23 mouse cellular contexts compared by ENCODE assay signal in the genomic region with DNA sequence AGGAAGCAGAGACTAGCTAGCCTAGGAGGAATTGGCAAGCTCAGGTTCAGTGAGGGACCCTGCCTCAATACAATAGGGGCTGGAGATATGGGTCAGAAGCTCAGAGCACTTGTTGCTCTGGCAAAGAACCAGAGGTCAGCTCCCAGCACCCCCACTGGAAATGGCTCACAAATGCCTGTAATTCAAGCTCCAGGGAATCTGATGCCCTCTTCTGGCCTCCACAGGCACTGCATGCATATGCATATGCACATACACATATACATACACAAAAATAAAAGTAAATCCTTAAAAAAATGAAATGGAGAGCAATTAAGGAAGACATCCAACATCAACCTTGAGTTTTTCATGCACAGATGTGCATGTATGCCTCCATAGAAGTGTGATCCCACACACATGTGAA. TPM values are rescaled to one million over a fixed set of nuclear protein-coding genes. Genes with fewer than 3 reads are reported as not detected.
DNase-seq lines count a peak whose midpoint lies in the region; ATAC-seq and TF ChIP-seq lines count a peak whose summit lies in the region.
"Had no signal": no experiment of that assay in that cellular context is flagged by ENCODE, and none has a peak within 500 bp of the region (broad histone marks: within the 10 kb centered on the region; RNA-seq: fewer than 3 reads in every experiment).

No protein-coding gene starts in this region.

- DNase-seq in forebrain, postnatal 0 days, result no peak
- no peak for DNase-seq in kidney, postnatal 0 days (ENCODE audit: low spot score)
- no peak for DNase-seq in kidney, postnatal 25 days
- peak; percentile 21 for DNase-seq in thymus, postnatal 4 days
- no peak for DNase-seq in thymus, postnatal 36 days
- no peak for DNase-seq in stomach, postnatal 0 days (ENCODE audit: low spot score)
- no peak for DNase-seq in testis, postnatal 10 days (ENCODE audit: low spot score)
- DNase-seq: cerebellum, adult 9-10 months; gastrocnemius, postnatal 36 days; kidney, postnatal 10 days; liver, embryonic 13.5 days; thymus, adult 2 months had no signal

- no peak overlapping the region for H3K9ac ChIP-seq in forebrain, postnatal 0 days
- no peak overlapping the region for H3K9ac ChIP-seq in forebrain, embryonic 12.5 days
- no peak overlapping the region for H3K9ac ChIP-seq in kidney, postnatal 0 days (ENCODE audit: low read depth, low read length)
- H3K9ac ChIP-seq in stomach, postnatal 0 days (ENCODE audit: low read length), result no peak overlapping the region
- H3K9ac ChIP-seq: forebrain, embryonic 13.5 days; hindbrain, embryonic 13.5 days; intestine, embryonic 15.5 days; liver, embryonic 13.5 days; neural tube, embryonic 13.5 days had no signal

- no peak overlapping the region for H3K4me2 ChIP-seq in forebrain, postnatal 0 days (ENCODE audit: low read depth)
- H3K4me2 ChIP-seq in forebrain, embryonic 12.5 days, result no peak overlapping the region
- H3K4me2 ChIP-seq in kidney, postnatal 0 days (ENCODE audit: low read length), result no peak overlapping the region
- H3K4me2 ChIP-seq in stomach, postnatal 0 days (replicated peaks; ENCODE audit: low read depth), result no peak overlapping the region
- H3K4me2 ChIP-seq: forebrain, embryonic 13.5 days; hindbrain, embryonic 13.5 days; intestine, embryonic 15.5 days; liver, embryonic 13.5 days; neural tube, embryonic 13.5 days had no signal

- TF ChIP-seq CTCF in forebrain, postnatal 0 days (IDR thresholded peaks at IDR 0.05; ENCODE audit: low read depth), result 0 out of 2 replicates have a peak, but pooled peaks have one; percentile 11
- TF ChIP-seq CTCF in kidney, postnatal 0 days (IDR thresholded peaks at IDR 0.05; ENCODE audit: low read depth), result peak; percentile 27; the same call in 1 of the 2 replicates
- peak; percentile 23; the same call in 1 of the 2 replicates for TF ChIP-seq CTCF in stomach, postnatal 0 days (IDR thresholded peaks at IDR 0.05; ENCODE audit: low read depth)

- no peak for TF ChIP-seq EP300 in stomach, postnatal 0 days (optimal IDR thresholded peaks at IDR 0.05)

- ATAC-seq in forebrain, postnatal 0 days, result no peak
- no peak for ATAC-seq in forebrain, embryonic 12.5 days (ENCODE audit: low FRiP score)
- no peak for ATAC-seq in kidney, postnatal 0 days (replicated peaks; ENCODE audit: low FRiP score, low read depth)
- no peak for ATAC-seq in stomach, postnatal 0 days (ENCODE audit: low FRiP score, low TSS enrichment)
- ATAC-seq: forebrain, embryonic 13.5 days; intestine, embryonic 15.5 days had no signal

- H3K27ac ChIP-seq in forebrain, postnatal 0 days (ENCODE audit: low read depth, low read length), result no peak overlapping the region
- H3K27ac ChIP-seq in forebrain, embryonic 12.5 days, result no peak overlapping the region
- H3K27ac ChIP-seq in kidney, postnatal 0 days, result no peak overlapping the region
- no peak overlapping the region for H3K27ac ChIP-seq in stomach, postnatal 0 days (replicated peaks)
- H3K27ac ChIP-seq: embryonic facial prominence, embryonic 10.5 days; forebrain, embryonic 13.5 days; hindbrain, embryonic 13.5 days; intestine, embryonic 15.5 days; limb, embryonic 10.5 days; liver, embryonic 13.5 days; macrophage; midbrain, embryonic 10.5 days; neural tube, embryonic 13.5 days had no signal

- H3K4me1 ChIP-seq in forebrain, postnatal 0 days (ENCODE audit: insufficient read depth), result no peaks in the 10 kb centered on the region; the same call in 1 of the 2 replicates
- peaks cover 13% of the 10 kb centered on the region for H3K4me1 ChIP-seq in forebrain, embryonic 12.5 days
- no peaks in the 10 kb centered on the region for H3K4me1 ChIP-seq in kidney, postnatal 0 days (replicated peaks; ENCODE audit: insufficient read depth, low read length)
- H3K4me1 ChIP-seq in stomach, postnatal 0 days (replicated peaks; ENCODE audit: control insufficient read depth, insufficient read depth), result no peaks in the 10 kb centered on the region

- no peak overlapping the region for H3K4me3 ChIP-seq in forebrain, postnatal 0 days (ENCODE audit: low read depth, low read length)
- no peak overlapping the region for H3K4me3 ChIP-seq in forebrain, embryonic 12.5 days (replicated peaks)
- H3K4me3 ChIP-seq in kidney, postnatal 0 days (replicated peaks; ENCODE audit: low read depth, low read length), result no peak overlapping the region
- no peak overlapping the region for H3K4me3 ChIP-seq in stomach, postnatal 0 days (ENCODE audit: low read depth, low read length)
- H3K4me3 ChIP-seq: embryonic facial prominence, embryonic 10.5 days; forebrain, embryonic 13.5 days; hindbrain, embryonic 13.5 days; intestine, embryonic 15.5 days; limb, embryonic 10.5 days; liver, embryonic 13.5 days; midbrain, embryonic 10.5 days; neural tube, embryonic 13.5 days had no signal

- no peaks in the 10 kb centered on the region for H3K27me3 ChIP-seq in forebrain, postnatal 0 days (ENCODE audit: insufficient read depth, low read length)
- H3K27me3 ChIP-seq in forebrain, embryonic 12.5 days, result no peaks in the 10 kb centered on the region
- no peaks in the 10 kb centered on the region for H3K27me3 ChIP-seq in kidney, postnatal 0 days (ENCODE audit: insufficient read depth, low read length)
- no peaks in the 10 kb centered on the region for H3K27me3 ChIP-seq in stomach, postnatal 0 days (ENCODE audit: control insufficient read depth, insufficient read depth, low read length)
- H3K27me3 ChIP-seq: CH12.LX; forebrain, embryonic 13.5 days; hindbrain, embryonic 13.5 days; intestine, embryonic 15.5 days; liver, embryonic 13.5 days; neural tube, embryonic 13.5 days had no signal

- no peaks in the 10 kb centered on the region for H3K9me3 ChIP-seq in forebrain, postnatal 0 days (ENCODE audit: low read length)
- H3K9me3 ChIP-seq in forebrain, embryonic 12.5 days, result peaks cover 5% of the 10 kb centered on the region; the same call in 1 of the 2 replicates
- H3K9me3 ChIP-seq in kidney, postnatal 0 days (replicated peaks; ENCODE audit: low read length), result no peaks in the 10 kb centered on the region
- H3K9me3 ChIP-seq in stomach, postnatal 0 days (ENCODE audit: control insufficient read depth, low read length), result no peaks in the 10 kb centered on the region
- H3K9me3 ChIP-seq: forebrain, embryonic 13.5 days; hindbrain, embryonic 13.5 days; intestine, embryonic 15.5 days; limb, embryonic 10.5 days; midbrain, embryonic 10.5 days; neural tube, embryonic 13.5 days had no signal

- no peaks in the 10 kb centered on the region for H3K36me3 ChIP-seq in forebrain, postnatal 0 days (ENCODE audit: insufficient read depth)
- no peaks in the 10 kb centered on the region for H3K36me3 ChIP-seq in forebrain, embryonic 12.5 days (replicated peaks)
- H3K36me3 ChIP-seq in kidney, postnatal 0 days (ENCODE audit: insufficient read depth, low read length), result no peaks in the 10 kb centered on the region
- no peaks in the 10 kb centered on the region for H3K36me3 ChIP-seq in stomach, postnatal 0 days (ENCODE audit: control insufficient read depth, insufficient read depth, low read length)
- H3K36me3 ChIP-seq: hindbrain, embryonic 13.5 days; intestine, embryonic 15.5 days; limb, embryonic 10.5 days; midbrain, embryonic 10.5 days; neural tube, embryonic 13.5 days had no signal

RNA-seq across cellular contexts. Expression of gene Metap1d, which starts 24.7 kb away (rescaled TPM):
- 16.6 and 19.4 TPM in 2 replicates for total RNA-seq in forebrain, postnatal 0 days (2014; rRNA removed)
- polyA plus RNA-seq in forebrain, postnatal 0 days (2015; fragmentation: Nextera tagmentation; extraction: Ambion mirVana), result 23.1 and 25.3 TPM in 2 replicates
- polyA plus RNA-seq in forebrain, embryonic 12.5 days (2016; fragmentation: Nextera tagmentation; extraction: Ambion mirVana), result 41.2 and 42.9 TPM in 2 replicates
- 43.1 and 43.6 TPM in 2 replicates for polyA plus RNA-seq in kidney, postnatal 0 days (2015; fragmentation: Nextera tagmentation; extraction: Ambion mirVana)
- polyA plus RNA-seq in stomach, postnatal 0 days (2015; fragmentation: Nextera tagmentation; extraction: Ambion mirVana), result 16.2 and 17.0 TPM in 2 replicates

RNA-seq across cellular contexts. Expression of gene Dlx1, which starts 50.1 kb away (rescaled TPM):
- 73.5 and 80.2 TPM in 2 replicates for total RNA-seq in forebrain, postnatal 0 days (2014; rRNA removed)
- 105 and 139 TPM in 2 replicates for polyA plus RNA-seq in forebrain, postnatal 0 days (2015; fragmentation: Nextera tagmentation; extraction: Ambion mirVana)
- 207 and 300 TPM in 2 replicates for polyA plus RNA-seq in forebrain, embryonic 12.5 days (2016; fragmentation: Nextera tagmentation; extraction: Ambion mirVana)
- polyA plus RNA-seq in kidney, postnatal 0 days (2015; fragmentation: Nextera tagmentation; extraction: Ambion mirVana), result not detected in 2 replicates
- 3.2 and 3.8 TPM in 2 replicates for polyA plus RNA-seq in stomach, postnatal 0 days (2015; fragmentation: Nextera tagmentation; extraction: Ambion mirVana)
- total RNA-seq: common myeloid progenitor, adult 5-6 weeks; gastrocnemius, postnatal 36 days had no signal
- polyA plus RNA-seq: macrophage had no signal

Comparison
In these comparisons a context has a peak if more than half of its experiments do, and no peak if none do; other contexts are left out.
1. RNA of gene Dlx1, which starts 50.1 kb away (polyA plus RNA-seq): 207 to 300 TPM in forebrain, embryonic 12.5 days and 105 to 139 TPM in forebrain, postnatal 0 days; 3.2 to 3.8 TPM in stomach, postnatal 0 days and not detected in kidney, postnatal 0 days; every median in the first group is over 10 times any median in the second.
2. Peak in every context shown above with its lines, with median percentiles within 50 percentile points of each other: CTCF ChIP-seq.